Mouse (Mus musculus) limb, embryonic 12.5 days (tissue): ENCODE measurements around the gene Fam20b. TPM values are rescaled to one million over a fixed set of nuclear protein-coding genes. Genes with fewer than 3 reads are reported as not detected.

Source experiments
- ATAC-seq: fragments of 200-750 bp; cut with Nextera tagmentation; 2 replicates; pipeline ENCODE4 v1.8.0; 2017; ENCODE audit warnings: low read depth, moderate TSS enrichment; ENCODE audit not compliant: insufficient number of reproducible peaks, insufficient read depth, low FRiP score, low TSS enrichment
- H3K27ac ChIP-seq: fragments of 300-500 bp; sonication (generic); 2 replicates; pipeline ENCODE4 v1.5.1; 2016; ENCODE audit warnings: mild to moderate bottlenecking, moderate library complexity
- H3K27me3 ChIP-seq: fragments of 300-500 bp; sonication (generic); 2 replicates; pipeline ENCODE4 v1.6.1; 2016; ENCODE audit warnings: mild to moderate bottlenecking, moderate library complexity
- H3K36me3 ChIP-seq: fragments of 300-500 bp; sonication (generic); 2 replicates; pipeline ENCODE4 v1.6.1; 2016; ENCODE audit warnings: mild to moderate bottlenecking, moderate library complexity
- H3K4me1 ChIP-seq: fragments of 300-500 bp; sonication (generic); replicated peaks from 2 replicates; pipeline ENCODE4 v1.6.1; 2016
- H3K4me2 ChIP-seq: fragments of 300-500 bp; sonication (generic); 2 replicates; pipeline ENCODE4 v1.6.1; 2016; ENCODE audit warnings: mild to moderate bottlenecking, moderate library complexity
- H3K4me3 ChIP-seq: fragments of 300-500 bp; sonication (generic); replicated peaks from 2 replicates; pipeline ENCODE4 v1.5.1; 2016; ENCODE audit warnings: mild to moderate bottlenecking
- H3K9ac ChIP-seq: fragments of 300-500 bp; sonication (generic); replicated peaks from 2 replicates; pipeline ENCODE4 v1.6.1; 2016; ENCODE audit warnings: mild to moderate bottlenecking, moderate library complexity
- H3K9me3 ChIP-seq: fragments of 300-500 bp; sonication (generic); 2 replicates; pipeline ENCODE4 v1.6.1; 2016; ENCODE audit warnings: mild to moderate bottlenecking, moderate library complexity
- WGBS: fragments of 180-500 bp; shearing (Covaris S2); methylation state at CpG from one replicate; pipeline ENCODE4 v1.1.7; 2016; 5-methylcytosine and 5-hydroxymethylcytosine counted together
- polyA plus RNA-seq: library from polyadenylated mRNA; unstranded; fragments of >200 nt; fragmentation: Nextera tagmentation; extraction: Ambion mirVana; gene quantifications from 2 replicates; pipeline ENCODE4 v1.2.1, GENCODE M21; 2016

The Fam20b gene
- polyA plus RNA-seq, 1 experiment from 2014 or later, result 24.3 TPM

DNA sequence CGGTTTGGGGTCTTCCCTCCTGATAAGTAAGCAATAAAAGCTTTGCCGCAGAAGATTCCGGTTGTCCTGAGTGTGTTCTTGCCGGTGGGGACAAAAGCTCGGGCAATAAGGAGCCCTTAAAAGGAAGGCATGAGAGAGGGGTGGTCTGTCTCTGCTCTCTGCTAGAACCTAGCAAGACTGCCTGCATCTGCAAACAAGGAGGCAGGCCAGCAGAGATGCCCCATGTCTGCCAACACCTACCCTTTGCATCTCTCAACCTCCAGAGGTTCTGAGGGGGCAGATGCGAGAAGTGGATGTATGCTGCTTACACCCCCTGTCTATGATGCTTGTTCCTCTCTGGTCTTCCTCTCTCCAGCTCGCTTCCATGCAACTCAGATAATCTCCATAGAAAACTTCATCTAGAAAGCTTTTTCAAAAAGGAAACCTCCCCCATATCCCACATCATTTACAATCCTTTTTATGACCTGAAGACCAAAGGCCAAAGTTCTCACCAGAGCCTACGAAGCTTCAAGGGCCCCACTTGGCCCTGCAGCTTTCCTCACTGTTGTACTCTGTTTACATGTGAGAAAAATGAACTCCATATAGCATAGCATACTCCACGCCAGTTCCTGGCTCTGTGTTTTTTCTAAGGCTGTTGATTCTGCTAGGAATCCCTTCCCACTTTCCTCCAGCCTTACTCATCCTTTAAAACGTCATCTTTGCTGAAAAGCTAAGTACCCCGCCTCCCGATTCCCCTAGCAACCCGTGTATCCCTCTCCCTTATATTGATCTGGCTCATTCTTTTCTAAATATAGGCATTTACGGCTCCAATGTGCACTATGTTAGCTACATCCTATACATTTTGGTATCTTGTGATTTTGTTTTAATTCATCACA is 8.6 kb upstream of the Fam20b start:
- Histone ChIP-seq H3K27me3 (no peaks in the 10 kb centered on the region), H3K4me1 (0 out of 2 replicates have a peak, but pooled peaks cover 3% of the 10 kb centered on the region), H3K27ac (no peak overlapping the region), H3K9me3 (no peaks in the 10 kb centered on the region), H3K4me3 (no peak overlapping the region), H3K36me3 (no peaks in the 10 kb centered on the region), H3K4me2 (no peak overlapping the region), H3K9ac (no peak overlapping the region)
- no peak for ATAC-seq
- 79% methylated on average over 14 of the region's 14 CpGs for WGBS

DNA sequence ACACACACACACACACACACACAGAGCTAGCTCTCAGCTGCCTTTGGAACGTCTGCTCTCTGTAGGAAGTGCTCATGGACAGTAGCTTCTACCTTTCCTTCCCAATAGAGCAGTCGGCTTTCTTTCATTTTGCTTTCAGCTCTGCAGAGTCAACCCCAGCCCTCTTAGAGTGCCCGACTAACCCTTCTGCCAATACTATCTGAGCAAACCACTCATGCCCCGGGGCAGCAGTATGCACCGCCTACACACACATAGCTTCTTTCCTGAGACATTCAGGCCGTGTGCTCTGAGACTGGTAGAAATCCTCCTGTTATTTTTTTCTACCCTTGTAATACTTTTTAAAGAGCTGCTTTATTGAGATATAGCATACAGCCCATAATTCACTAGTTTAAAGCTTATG is 3.2 kb upstream of the Fam20b start:
- no peak for ATAC-seq
- Histone ChIP-seq H3K36me3 (no peaks in the 10 kb centered on the region), H3K9ac (no peak overlapping the region), H3K4me1 (0 out of 2 replicates have a peak, but pooled peaks cover 10% of the 10 kb centered on the region), H3K9me3 (no peaks in the 10 kb centered on the region), H3K27me3 (peaks cover 9% of the 10 kb centered on the region; the same call in 1 of the 2 replicates), H3K27ac (no peak overlapping the region), H3K4me3 (no peak overlapping the region), H3K4me2 (no peak overlapping the region)
- 63% methylated on average over 6 of the region's 6 CpGs for WGBS

DNA sequence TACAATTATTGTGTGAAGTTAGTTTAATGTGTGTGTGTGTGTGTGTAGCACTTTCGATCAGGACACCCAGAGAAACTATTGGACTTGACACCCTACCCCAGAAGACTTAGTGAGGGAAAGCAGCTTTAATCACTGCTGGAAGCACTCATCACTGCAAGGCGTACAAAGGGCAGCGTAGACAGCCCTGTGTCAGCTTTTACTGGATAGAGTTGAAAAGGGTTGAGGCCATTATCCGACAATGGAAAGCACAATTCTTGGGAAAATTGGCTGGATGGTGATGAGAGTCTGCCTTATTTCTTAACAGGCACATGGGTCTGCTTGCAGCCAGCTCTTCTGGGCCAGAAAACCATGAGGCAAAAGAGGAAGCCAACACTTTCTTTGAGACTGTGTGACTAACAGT is 1.2 kb upstream of the Fam20b start:
- no peak overlapping the region for H3K9ac ChIP-seq
- H3K36me3 ChIP-seq, result peaks cover 13% of the 10 kb centered on the region; the same call in 1 of the 2 replicates
- H3K27ac ChIP-seq, result no peak overlapping the region
- H3K4me3 ChIP-seq, result no peak overlapping the region
- ATAC-seq, result no peak
- H3K27me3 ChIP-seq, result peaks cover 9% of the 10 kb centered on the region; the same call in 1 of the 2 replicates
- H3K9me3 ChIP-seq, result no peaks in the 10 kb centered on the region
- WGBS, result 69% methylated on average over 4 of the region's 4 CpGs
- peak overlapping the region; percentile 76 for H3K4me2 ChIP-seq
- 0 out of 2 replicates have a peak, but pooled peaks cover 10% of the 10 kb centered on the region for H3K4me1 ChIP-seq

DNA sequence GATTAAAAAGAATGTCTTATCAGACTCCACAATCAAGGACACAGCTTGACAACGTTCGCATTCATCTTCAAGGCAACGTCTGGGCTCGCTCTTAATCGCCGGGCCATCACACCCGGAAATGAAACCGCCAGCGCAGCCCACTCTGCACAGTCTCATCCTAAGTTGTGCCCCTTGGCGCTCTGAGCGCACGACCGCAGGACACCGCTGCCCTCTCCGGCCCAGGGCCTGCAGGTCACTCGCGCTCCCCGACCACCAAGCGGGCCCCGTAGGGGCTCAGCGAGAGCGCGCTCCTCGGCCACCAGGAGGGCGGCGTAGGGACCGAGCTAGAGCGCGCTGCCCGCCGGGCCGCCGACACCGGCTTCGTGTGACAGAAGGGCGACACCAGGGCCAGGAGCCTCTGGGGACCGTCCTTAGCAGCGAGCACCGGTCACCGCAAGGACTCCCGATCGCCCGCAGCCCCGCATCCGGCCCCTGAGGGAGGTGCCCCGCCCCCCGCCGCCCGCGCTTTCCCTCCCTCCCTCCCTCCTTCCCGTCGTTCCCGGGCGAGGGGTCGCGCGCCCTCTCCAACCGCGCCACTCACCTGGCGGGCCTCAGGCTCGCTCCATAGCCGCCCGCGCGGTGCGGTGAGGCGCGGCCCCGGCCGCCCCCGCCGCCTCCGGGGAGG is 468 bp downstream of the Fam20b start:
- Histone ChIP-seq H3K9me3 (no peaks in the 10 kb centered on the region), H3K4me2 (peak overlapping the region; percentile 76), H3K36me3 (peaks cover 18% of the 10 kb centered on the region; the same call in 1 of the 2 replicates), H3K4me1 (0 out of 2 replicates have a peak, but pooled peaks cover 8% of the 10 kb centered on the region), H3K4me3 (peak overlapping the region; percentile 97), H3K27me3 (peaks cover 9% of the 10 kb centered on the region; the same call in 1 of the 2 replicates), H3K27ac (peak overlapping the region; percentile 86), H3K9ac (peak overlapping the region; percentile 86)
- ATAC-seq, result peak; percentile 83
- under 1% methylated on average over 64 of the region's 73 CpGs for WGBS

DNA sequence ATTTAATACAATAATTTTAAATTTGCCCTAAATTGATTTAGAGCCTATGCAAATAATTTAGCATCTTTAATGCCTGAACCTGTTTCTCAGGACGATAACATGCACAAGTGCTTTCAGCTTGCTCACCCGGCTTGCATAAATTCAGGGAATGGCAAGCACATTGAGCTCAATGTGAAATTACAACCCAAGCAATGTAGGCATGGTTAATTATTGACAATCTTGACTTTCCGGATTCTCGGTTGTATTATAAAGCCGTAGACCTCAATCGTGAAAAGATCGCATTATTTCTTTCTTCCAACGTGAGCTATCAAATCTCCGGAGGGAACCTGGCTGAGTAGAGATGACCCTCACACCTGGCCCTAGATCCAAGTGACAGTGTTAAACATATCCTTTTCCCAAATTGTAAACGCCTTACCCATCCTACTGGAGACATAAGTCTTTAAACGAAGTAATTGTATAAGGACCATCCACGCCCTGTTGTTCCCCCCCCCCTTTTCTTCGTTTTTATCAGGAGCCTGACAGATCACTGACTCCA is 1.1 kb downstream of the Fam20b start:
- Histone ChIP-seq H3K36me3 (peaks cover 18% of the 10 kb centered on the region; the same call in 1 of the 2 replicates), H3K4me2 (peak overlapping the region; percentile 76), H3K27me3 (peaks cover 9% of the 10 kb centered on the region; the same call in 1 of the 2 replicates), H3K4me3 (peak overlapping the region; percentile 97), H3K9ac (peak overlapping the region; percentile 86), H3K4me1 (0 out of 2 replicates have a peak, but pooled peaks cover 7% of the 10 kb centered on the region), H3K9me3 (no peaks in the 10 kb centered on the region), H3K27ac (peak overlapping the region; percentile 86)
- ATAC-seq, result no peak
- WGBS, result 18% methylated on average over 13 of the region's 13 CpGs

DNA sequence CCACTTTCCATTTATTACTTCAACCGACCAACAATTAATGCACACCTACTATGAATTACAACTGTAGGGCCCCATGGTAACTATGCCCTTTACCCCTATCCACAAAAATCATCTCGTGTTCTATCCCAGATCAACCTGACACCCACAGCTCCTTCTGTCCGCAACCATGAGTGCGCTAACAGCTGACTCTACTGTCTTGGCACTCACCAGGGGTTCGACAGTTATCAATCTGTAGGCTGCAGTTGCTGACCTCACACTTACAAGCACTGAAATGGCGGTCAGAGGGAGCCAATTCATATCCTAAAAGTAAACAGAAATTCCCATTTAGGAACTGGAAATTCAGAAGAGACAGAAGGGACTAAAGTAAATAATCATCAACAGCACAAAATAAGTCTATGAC is 2.2 kb downstream of the Fam20b start:
- no peak overlapping the region for H3K4me2 ChIP-seq
- H3K27me3 ChIP-seq, result 0 out of 2 replicates have a peak, but pooled peaks cover 4% of the 10 kb centered on the region
- no peak for ATAC-seq
- peaks cover 18% of the 10 kb centered on the region; the same call in 1 of the 2 replicates for H3K36me3 ChIP-seq
- H3K27ac ChIP-seq, result no peak overlapping the region
- no peak overlapping the region for H3K9ac ChIP-seq
- H3K9me3 ChIP-seq, result no peaks in the 10 kb centered on the region
- H3K4me3 ChIP-seq, result no peak overlapping the region
- 0 out of 2 replicates have a peak, but pooled peaks cover 7% of the 10 kb centered on the region for H3K4me1 ChIP-seq
- WGBS, result 93% methylated on average over 6 of the region's 6 CpGs

DNA sequence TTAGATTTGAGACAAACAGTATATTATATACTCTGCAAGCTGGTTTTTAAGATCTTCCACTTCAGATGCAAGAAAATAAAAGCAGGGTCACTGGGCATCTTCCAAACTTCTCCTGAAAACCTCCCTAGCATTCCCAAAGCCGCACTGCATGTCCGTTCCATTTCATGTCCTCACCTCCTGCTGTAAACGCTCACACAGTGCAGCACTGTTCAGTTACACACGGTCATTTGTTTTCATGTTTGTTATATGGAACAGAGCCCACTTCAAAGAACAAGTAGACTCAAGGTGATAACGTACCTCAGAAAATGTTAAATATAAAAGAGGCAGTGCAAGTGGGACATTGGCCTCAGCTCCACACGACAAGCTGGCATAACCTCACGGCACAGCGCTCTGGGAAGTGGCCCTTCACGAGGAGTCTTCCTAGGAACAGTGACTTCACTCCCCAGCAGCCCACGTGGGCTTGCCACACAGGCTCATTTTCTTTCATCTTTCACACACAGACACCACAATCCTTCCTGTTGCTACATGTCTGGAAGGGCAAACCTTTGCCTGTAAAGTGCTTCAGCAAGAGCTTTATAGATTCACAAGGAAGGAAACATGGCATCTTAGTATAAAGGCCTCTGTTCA is 8.3 kb downstream of the Fam20b start:
- ATAC-seq, result 0 out of 2 replicates have a peak, but pooled peaks have one; percentile 42

DNA sequence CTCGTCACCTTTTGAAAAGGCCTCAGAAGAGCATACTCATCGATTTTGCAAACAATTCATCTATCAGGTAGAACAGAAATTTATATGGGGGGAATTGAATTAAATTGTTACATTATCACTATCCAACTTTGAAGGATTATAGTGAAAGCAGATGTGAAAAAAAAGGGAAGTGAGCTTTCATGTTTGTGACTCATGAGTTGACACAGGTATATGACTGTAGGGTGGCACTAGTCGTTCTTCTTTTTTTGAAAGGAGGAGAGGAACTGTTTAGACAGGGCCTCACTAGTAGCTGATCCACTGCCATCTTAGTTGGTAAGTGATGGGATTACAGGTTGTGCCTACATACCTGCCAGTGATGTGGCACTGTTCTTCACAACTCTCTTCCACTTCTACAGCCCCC is 10.2 kb downstream of the Fam20b start:
- Histone ChIP-seq H3K9ac (no peak overlapping the region), H3K27ac (no peak overlapping the region), H3K4me3 (no peak overlapping the region), H3K36me3 (peaks cover 23% of the 10 kb centered on the region), H3K4me1 (peaks cover 19% of the 10 kb centered on the region), H3K27me3 (no peaks in the 10 kb centered on the region), H3K4me2 (no peak overlapping the region), H3K9me3 (no peaks in the 10 kb centered on the region)
- ATAC-seq, result no peak
- 94% methylated on average over 3 of the region's 3 CpGs for WGBS

More for the DNA sequence above, 8.3 kb downstream of the Fam20b start:
- Histone ChIP-seq H3K36me3 (peaks cover 15% of the 10 kb centered on the region), H3K9me3 (no peaks in the 10 kb centered on the region), H3K27ac (peak overlapping the region; percentile 82), H3K27me3 (no peaks in the 10 kb centered on the region), H3K9ac (no peak overlapping the region), H3K4me2 (peak overlapping the region; percentile 36), H3K4me3 (no peak overlapping the region), H3K4me1 (peaks cover 19% of the 10 kb centered on the region)
- WGBS, result 40% methylated on average over 10 of the region's 10 CpGs

DNA sequence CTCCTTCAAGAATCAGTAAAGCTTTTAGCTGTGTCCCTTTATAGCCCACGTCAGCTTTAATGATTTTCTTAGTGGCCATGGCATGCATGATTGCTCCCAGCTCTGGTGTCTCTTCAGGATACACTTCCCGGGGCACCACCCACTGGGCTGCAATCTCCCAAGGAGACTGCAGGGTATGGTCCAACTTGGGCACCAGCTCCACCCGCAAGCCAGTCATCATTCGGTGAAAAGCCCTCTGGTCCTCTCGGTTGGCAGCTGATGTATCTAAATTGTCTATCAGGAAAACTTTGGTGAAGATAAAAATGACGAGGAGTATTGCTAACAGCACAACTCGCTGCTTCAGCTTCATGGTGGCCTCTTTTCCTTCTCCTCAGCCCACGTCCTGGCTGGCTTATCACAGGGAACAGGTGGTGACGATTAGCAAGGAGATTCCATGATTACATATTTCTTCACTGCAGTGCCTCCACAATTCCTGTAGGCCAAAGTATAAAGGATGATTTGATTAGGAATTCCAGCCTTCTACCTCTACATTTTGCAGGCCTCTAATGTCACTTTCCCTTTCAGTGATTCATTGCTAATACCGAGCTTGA is 13.1 kb downstream of the Fam20b start:
- no peaks in the 10 kb centered on the region for H3K27me3 ChIP-seq
- H3K4me3 ChIP-seq, result no peak overlapping the region
- no peak overlapping the region for H3K4me2 ChIP-seq
- H3K9me3 ChIP-seq, result no peaks in the 10 kb centered on the region
- H3K4me1 ChIP-seq, result peaks cover 10% of the 10 kb centered on the region
- peaks cover 45% of the 10 kb centered on the region for H3K36me3 ChIP-seq
- WGBS, result 82% methylated on average over 10 of the region's 10 CpGs
- no peak for ATAC-seq
- no peak overlapping the region for H3K27ac ChIP-seq
- no peak overlapping the region for H3K9ac ChIP-seq

DNA sequence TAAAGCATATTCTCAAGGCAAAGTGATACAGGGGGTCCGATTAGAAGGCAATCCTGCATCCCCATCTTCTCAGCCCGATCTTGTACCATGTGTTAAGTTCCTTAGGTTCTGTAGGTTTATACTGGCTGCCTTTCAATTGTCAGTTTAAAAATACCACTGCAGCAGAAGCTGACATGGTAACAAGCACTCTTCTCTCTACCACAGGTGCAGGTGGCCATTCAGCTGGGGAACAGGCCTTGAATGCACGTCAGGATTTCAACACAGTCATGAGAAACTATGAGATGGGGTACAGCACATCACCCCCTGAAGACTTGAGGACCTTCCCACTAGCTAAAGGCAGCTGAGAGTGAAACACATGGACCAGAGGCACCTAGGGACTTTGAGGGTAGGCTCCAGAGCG is 15.4 kb downstream of the Fam20b start:
- H3K27ac ChIP-seq, result no peak overlapping the region
- H3K4me1 ChIP-seq, result no peaks in the 10 kb centered on the region
- no peaks in the 10 kb centered on the region for H3K9me3 ChIP-seq
- no peak for ATAC-seq
- H3K4me2 ChIP-seq, result no peak overlapping the region
- WGBS, result 89% methylated on average over 4 of the region's 4 CpGs
- no peak overlapping the region for H3K9ac ChIP-seq
- H3K27me3 ChIP-seq, result no peaks in the 10 kb centered on the region
- no peak overlapping the region for H3K4me3 ChIP-seq
- H3K36me3 ChIP-seq, result peaks cover 64% of the 10 kb centered on the region
